Mouse (Mus musculus) c-Kit-positive CD71-negative TER-119-negative erythroid progenitor cells, embryonic 14.5 days (primary cell): ENCODE results near the gene Gm49384.

Experiments used
- DNase-seq: peaks from one replicate; pipeline ENCODE4 v3.0.0-alpha.2; 2013; ENCODE audit warnings: low read depth

Gene Gm49384

GRCm38 (mm10) chr12:69204052-69204833 is at the start of gene Gm49384:
Gene Gm49384, minus strand, starts transcription at chr12:69204267.
- DNase-seq = no peak

- no peak for DNase-seq
These were observed 49.7 kb upstream of the Gm49384 start for GRCm38 (mm10) chr12:69253806-69254205.

DNA sequence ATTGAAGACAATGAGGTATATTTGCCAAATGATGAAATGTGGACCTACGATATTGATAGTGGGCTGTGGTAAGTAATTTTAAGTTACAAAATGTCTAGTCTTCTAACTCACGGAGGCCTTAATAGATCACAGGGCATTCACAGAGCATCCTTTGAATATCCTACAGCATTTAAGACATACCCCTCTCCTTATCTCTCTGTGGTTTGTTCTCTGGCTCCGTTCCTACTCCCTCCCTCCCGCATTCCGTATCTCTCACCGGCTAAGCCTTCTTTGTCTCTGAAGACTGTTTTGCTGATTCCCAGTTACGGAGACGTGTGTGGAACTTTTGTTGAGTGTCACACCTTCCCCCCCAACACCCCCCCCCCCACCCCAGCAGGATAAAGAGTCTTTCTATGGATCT is 46.7 kb upstream of the Gm49384 start:
- DNase-seq = no peak

DNA sequence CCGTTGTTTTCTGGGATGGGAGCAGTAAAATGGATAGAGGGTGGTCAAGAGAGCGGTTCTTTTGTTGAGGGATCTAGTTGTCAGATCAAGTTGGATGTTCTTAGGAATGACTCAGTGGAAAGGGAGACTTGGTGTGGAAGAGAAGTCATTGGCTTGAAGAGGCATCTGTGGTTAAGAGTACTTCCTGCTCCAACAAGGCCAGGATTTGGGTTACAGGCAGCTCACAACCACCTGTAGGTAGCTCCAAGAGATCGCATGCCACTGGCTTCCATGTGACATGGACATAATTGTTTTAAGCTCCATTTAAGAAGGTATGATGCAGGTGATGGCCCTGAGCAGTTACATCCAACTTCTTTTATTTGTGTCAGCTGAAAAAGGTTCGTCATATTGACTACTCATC is 45.7 kb upstream of the Gm49384 start:
- no peak for DNase-seq

- DNase-seq = peak; percentile 16
These were observed 37.8 kb upstream of the Gm49384 start for GRCm38 (mm10) chr12:69241771-69242431.

- no peak for DNase-seq
These were observed 37.3 kb upstream of the Gm49384 start for GRCm38 (mm10) chr12:69241405-69241770.

GRCm38 (mm10) chr12:69240876-69241275 is 36.8 kb upstream of the Gm49384 start, which contains the start of gene Klhdc1:
Gene Klhdc1, plus strand, starts transcription at chr12:69241176.
- DNase-seq = no peak

DNA sequence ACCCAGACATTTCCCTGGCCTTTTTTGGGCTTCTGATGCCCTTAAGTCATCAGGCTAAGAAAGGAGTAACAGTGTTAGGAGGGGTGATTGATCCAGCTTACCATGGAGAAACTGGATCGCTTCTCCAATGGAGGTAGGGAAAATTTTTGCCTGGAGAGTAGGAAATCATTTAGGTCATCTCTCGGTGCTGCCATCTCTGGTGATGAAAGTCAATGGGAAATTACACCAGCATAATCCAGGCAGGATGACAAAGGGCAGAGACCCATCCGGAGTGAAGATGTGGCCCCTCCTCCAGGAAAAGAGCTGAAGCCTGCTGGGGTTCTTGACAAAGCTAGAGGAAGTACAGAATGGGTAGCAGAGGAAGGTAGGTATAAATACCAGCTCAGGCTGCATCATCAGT is 34.2 kb upstream of the Gm49384 start:
- DNase-seq = no peak

DNA sequence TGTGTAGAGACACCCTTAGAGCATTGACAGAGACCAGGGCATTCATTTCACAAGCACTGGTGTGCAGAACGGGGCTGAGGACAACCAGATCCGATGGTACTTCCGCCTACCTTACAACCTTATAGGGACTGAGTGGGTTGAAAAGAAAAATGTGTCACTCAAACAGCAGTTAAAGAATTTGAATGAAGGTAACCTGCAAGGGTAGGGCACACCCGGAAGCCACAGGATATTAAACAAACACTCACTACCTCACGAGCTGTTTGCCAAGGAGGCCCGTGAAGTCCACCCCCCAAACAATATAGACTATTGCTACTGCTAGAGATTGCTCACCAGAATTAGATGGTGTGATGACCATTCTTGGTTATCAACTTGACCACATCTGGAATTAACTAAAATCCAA is 31.7 kb upstream of the Gm49384 start:
- no peak for DNase-seq

DNA sequence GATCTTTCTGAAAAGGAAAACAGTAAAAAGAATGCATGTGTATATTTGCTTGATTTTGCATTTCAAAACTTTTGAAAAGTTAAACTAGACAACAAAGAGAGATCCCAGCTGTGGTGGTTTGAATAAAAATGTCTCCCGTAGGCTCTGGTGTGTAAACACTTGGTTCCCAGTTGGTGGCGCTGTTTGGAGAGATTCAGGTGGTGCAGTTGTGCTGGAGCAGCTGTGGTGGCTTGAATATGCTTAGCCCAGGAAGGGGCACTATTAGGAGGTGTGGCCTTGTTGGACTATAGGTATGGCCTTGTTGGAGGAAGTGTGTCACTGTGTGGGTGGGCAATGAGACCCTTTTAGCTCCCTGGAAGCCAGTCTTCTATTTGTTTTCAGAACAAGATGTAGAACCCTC is 25.2 kb upstream of the Gm49384 start:
- peak; percentile 38 for DNase-seq

DNA sequence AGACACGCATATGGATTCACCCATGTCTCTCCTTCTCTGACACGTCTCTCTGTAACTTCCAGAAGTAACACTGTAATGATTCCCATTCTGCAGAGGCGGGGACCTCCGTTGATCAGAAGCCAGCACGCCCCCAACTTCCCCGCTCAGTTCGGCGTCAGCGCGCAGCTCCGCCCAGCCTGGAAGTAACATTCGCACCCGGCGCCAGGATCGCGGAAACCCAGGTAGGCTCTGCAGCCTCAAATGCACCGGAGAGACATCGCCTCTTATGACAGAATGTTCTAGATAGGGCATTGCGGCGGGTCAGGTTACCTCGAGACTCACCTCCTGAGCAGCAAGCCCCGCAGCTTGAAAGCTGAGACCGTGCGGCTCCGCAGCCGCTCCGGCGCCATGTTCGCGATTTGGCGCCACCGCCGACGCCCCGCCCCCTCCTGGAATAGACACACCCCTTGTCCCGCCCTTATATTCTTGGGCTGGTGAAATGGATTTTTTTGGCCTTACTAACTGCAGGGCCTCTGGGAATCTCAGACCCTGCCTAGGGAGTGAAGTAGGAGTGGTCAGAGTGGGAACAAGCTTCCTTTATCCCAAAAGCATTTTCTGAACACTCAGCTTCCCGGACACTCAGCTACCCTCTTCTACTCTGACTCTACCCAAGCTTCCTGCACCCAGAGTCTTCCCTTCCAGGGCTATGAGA is 23.9 kb upstream of the Gm49384 start, which contains the start of gene Pole2:
Gene Pole2 (minus strand): TSS at position 420 of the 691 bp plus-strand sequence.
- DNase-seq = peak; percentile 71

DNA sequence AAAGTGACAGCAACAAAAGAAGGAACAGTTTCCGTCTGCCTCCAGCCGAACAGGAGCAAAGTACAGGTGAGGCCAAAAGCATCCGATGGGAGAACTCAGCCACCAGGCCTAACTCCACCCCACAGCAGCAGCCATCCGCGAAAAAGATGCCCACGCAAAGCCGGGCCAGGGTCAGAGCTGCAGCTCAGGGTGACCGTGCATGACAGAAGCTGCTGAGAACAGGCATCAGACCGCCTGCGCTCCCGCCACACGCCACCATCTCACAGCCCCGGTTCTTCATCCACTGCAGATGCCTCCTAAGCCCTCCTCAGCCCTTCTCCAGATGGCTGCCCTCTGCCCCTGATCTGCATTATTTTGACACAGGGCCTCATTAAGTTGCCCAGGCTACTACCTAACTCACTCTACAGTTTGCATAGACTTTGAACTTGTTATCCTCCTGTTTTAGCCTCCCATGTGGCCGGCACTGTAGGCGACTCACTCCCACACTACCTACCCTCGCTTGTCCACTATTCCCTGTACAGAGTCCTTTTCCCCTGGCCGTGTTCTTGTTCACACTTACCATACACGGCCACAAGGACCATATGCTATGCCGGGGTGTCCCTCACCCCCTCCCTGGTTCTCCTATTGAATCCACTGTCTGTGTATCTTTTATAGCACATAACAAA is 16.7 kb upstream of the Gm49384 start:
- DNase-seq = no peak

DNA sequence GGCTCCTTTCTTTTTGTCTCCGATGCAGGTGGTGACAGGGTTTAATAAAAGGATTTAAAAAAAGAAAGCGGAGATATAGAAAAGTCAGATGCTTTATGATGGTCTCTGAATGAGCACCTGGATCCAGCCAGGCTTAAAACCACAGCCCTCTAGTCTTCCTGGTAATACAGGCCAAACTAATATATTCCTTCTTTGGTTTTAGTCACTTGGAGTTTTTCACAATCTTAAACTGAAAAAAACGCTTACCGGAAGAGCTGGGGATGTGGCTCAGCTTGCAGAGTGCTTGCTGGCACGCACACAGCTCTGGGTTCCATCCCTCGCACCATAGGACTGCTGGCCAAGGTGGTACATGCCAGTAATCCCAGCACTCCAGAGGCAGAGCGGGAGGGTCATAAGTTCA is 12.5 kb upstream of the Gm49384 start:
- DNase-seq = no peak

DNA sequence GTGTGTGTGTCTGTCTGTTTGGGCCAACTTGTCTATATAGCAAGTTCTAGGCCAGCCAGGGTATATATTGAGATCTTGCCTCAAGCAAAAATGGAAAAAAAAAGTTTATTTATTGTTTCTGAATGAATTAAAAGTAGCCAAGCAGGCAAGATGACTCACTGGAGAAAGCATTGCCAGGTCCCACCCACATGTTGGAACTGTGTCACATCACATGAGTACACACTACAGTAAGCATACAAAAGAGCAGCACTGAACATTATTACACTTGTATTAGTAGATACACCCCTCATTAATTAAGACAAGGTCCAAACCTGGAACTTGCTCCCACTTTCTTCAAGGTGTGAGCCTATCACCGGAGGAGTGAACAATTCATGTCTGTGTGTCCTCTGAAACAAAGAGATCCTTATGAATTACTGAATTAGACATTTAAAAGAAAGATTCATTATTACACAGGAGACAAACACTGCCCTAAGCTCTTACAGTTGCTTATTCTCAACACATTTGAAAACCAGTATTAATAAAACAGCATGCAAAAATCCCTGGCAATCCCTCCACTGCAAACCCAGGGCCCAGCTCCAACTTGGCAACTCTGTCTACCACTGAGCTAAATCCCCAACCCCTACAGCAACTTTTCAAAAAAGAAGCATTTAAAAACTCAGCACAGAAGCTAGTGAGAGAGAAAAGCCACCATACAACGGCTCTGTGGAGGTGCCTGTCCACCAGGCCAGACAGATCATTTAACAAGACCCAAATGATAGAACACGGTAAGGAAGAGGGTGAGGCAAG is 11.1 kb upstream of the Gm49384 start:
- no peak for DNase-seq

- no peak for DNase-seq
These were observed 10.3 kb upstream of the Gm49384 start for GRCm38 (mm10) chr12:69214393-69214792.

DNA sequence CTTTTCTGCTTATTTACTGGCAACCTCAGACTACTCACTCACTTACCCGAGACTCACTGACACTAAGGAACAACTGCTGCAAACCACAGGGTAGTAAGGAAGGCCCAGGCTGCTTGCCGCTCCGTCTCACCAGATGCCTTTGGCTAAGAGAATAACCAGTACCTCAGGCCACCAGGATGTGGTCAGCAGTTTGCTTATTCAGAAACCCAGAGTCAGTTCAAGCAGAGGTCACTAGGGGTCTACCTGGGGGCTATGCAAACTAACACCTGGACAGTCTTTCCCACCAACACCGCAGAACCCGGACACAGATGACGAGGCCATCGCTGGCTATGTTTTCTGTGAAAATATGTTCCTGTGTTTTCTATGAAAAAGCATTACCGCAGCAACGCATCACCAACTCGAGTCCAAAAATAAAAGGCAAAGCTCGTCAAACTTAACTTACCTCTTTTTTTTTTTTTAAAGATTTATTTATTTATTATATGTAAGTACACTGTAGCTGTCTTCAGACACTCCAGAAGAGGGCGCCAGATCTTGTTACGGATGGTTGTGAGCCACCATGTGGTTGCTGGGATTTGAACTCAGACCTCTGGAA is 9.2 kb upstream of the Gm49384 start:
- DNase-seq = no peak

- DNase-seq = no peak
These were observed 7.0 kb upstream of the Gm49384 start for GRCm38 (mm10) chr12:69211057-69211456.

DNA sequence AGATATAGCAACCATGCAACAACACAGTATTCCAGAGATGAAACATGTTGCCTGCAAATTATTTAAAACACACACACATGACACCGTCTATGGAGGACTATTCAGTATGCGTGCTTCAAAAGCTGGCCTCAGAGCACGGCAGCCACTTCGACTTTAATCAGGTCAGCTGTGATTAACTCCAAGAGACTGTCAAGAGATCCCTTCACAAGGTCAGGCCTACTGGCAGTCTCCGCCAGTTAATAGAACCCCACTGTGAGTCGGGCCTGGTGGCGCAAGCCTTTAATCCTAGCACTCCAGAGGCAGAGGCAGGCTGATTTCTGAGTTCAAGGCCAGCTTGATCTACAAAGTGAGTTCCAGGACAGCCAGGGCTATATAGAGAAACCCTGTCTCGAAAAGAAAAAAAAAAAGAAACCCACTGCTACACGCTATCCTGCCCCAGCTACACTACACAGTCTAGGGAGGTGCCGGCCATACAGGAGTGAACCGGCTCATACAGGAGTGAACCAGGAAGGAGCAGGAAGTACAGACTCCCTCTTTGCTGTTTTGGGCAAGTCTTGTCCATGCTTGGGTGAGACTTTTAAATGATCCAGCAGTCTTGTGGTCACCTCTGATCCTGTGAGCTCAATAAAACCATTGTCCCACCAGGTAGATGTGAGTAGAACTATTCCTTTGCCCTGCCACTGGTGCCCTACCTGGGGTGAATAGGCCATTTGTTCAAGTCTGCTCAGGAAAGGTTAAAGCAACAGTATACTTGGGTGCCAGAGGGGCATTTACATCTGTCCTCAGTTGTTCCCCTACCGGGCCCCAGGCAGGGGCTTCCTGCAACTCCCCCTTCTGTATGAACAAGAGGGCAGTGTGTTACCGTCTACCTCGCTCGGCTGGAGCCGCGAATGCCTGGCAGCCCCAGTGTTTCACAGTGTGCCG is 6.3 kb upstream of the Gm49384 start:
- no peak for DNase-seq

- DNase-seq = no peak
These were observed 4.5 kb upstream of the Gm49384 start for GRCm38 (mm10) chr12:69208520-69208919.

DNA sequence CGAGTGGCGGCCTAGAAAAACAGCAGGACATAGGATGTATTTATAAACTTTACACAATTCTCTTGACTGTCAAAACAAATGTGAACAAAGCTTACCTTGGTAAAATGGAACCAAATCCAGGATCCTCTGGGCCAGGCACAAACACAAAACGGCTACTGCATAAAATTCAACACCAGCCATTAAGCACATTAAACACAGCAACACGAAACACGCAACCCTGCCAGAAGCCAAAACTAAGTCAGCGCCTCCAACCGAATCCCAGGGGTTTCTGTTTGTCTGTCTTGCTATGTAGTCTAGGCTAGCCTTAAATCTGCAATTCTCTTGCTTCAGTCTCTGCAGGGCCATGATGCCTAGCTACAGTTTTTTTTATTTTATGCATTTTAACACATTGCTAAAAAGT is 3.9 kb upstream of the Gm49384 start:
- no peak for DNase-seq
